Mouse (Mus musculus): ENCODE data around the gene Cenpt. TPM values are rescaled to one million over a fixed set of nuclear protein-coding genes. Genes with fewer than 3 reads are reported as not detected.

Cenpt gene
- total RNA-seq (2023) = 10 to 100 TPM; 15.2 to 21.5 TPM

GRCm38 (mm10) chr8:105853178-105853577 is at the start of gene Cenpt:
Cenpt (minus strand) TSS chr8:105853278.

GRCm38 (mm10) chr8:105900180-105900940 is 47.3 kb upstream of the Cenpt start, which contains the start of gene Pskh1:
Pskh1 (plus strand) TSS chr8:105900441.

GRCm38 (mm10) chr8:105893339-105893738 is 40.3 kb upstream of the Cenpt start, which contains the start of gene Nrn1l:
Nrn1l (plus strand) TSS chr8:105893567.

GRCm38 (mm10) chr8:105880754-105881520 is 27.9 kb upstream of the Cenpt start, which contains the start of gene Edc4:
Edc4 (plus strand) TSS chr8:105880881.

GRCm38 (mm10) chr8:105860143-105860981 is 7.3 kb upstream of the Cenpt start, which contains the start of gene Nutf2:
Nutf2 (plus strand) TSS chr8:105860580.

GRCm38 (mm10) chr8:105854715-105855216 is 1.7 kb upstream of the Cenpt start, which contains the start of gene Thap11:
Thap11 (plus strand) TSS chr8:105855132.

GRCm38 (mm10) chr8:105826861-105827848 is 25.9 kb downstream of the Cenpt start, which contains the start of the genes Ranbp10 and Tsnaxip1:
Ranbp10 (minus strand) TSS chr8:105827350.
Tsnaxip1 (plus strand) TSS chr8:105827731.

Other genes with a start within 250 kb of the Cenpt start
- gene Ripor1, start 248.0 kb downstream of the Cenpt start, total RNA-seq (2023) = 10 to 100 TPM; 16.3 to 18.2 TPM
- gene Ctcf, start 216.7 kb downstream of the Cenpt start, total RNA-seq (2023) = 100 to 1,000 TPM in 1 of 2 experiments, 10 to 100 TPM in 1; 89.8 to 102 TPM
- under 1 TPM in 1 of 2 experiments, not detected in 1; 0.66 TPM for gene Agrp, start 215.9 kb downstream of the Cenpt start, total RNA-seq (2023)
- 10 to 100 TPM in 1 of 2 experiments, 1 to 10 TPM in 1; 9.1 to 10.2 TPM for gene Carmil2, start 167.0 kb downstream of the Cenpt start, total RNA-seq (2023)
- 10 to 100 TPM; 28.2 to 31.5 TPM for gene Acd, start 152.2 kb downstream of the Cenpt start, total RNA-seq (2023)
- gene Pard6a, start 152.1 kb downstream of the Cenpt start, total RNA-seq (2023) = 1 to 10 TPM; 6.2 to 9.9 TPM
- not detected for gene 4933405L10Rik, start 145.6 kb downstream of the Cenpt start, total RNA-seq (2023)
- 10 to 100 TPM in 1 of 2 experiments, 1 to 10 TPM in 1; 8.0 to 10.5 TPM for gene Enkd1, start 145.1 kb downstream of the Cenpt start, total RNA-seq (2023)
- 1 to 10 TPM; 1.1 to 1.4 TPM for gene Gfod2, start 94.6 kb downstream of the Cenpt start, total RNA-seq (2023)
- gene Ranbp10, start 25.9 kb downstream of the Cenpt start, total RNA-seq (2023) = 10 to 100 TPM; 23.7 to 27.3 TPM
- not detected for gene Tsnaxip1, start 25.5 kb downstream of the Cenpt start, total RNA-seq (2023)
- 10 to 100 TPM; 35.7 to 39.1 TPM for gene Thap11, start 1.9 kb upstream of the Cenpt start, total RNA-seq (2023)
- gene Nutf2, start 7.3 kb upstream of the Cenpt start, total RNA-seq (2023) = 10 to 100 TPM; 15.1 to 22.8 TPM
- 10 to 100 TPM; 36.1 to 38.5 TPM for gene Edc4, start 27.6 kb upstream of the Cenpt start, total RNA-seq (2023)
- not detected for gene Nrn1l, start 40.3 kb upstream of the Cenpt start, total RNA-seq (2023)
- 10 to 100 TPM; 12.3 TPM for gene Pskh1, start 47.2 kb upstream of the Cenpt start, total RNA-seq (2023)
- under 1 TPM; 0.42 to 0.68 TPM for gene Ctrl, start 80.6 kb upstream of the Cenpt start, total RNA-seq (2023)
- gene Psmb10, start 85.2 kb upstream of the Cenpt start, total RNA-seq (2023) = 10 to 100 TPM; 62.2 to 79.9 TPM
- under 1 TPM; 0.51 to 0.59 TPM for gene Lcat, start 90.1 kb upstream of the Cenpt start, total RNA-seq (2023)
- 1 to 10 TPM; 9.6 to 9.8 TPM for gene Slc12a4, start 112.8 kb upstream of the Cenpt start, total RNA-seq (2023)
- gene Dpep3, start 126.2 kb upstream of the Cenpt start, total RNA-seq (2023) = not detected
- gene Dus2, start 138.1 kb upstream of the Cenpt start, total RNA-seq (2023) = 1 to 10 TPM; 7.5 to 9.8 TPM
- gene Dpep2nb, start 152.7 kb upstream of the Cenpt start, total RNA-seq (2023) = not detected
- gene Ddx28, start 158.6 kb upstream of the Cenpt start, total RNA-seq (2023) = 1 to 10 TPM; 5.3 to 7.1 TPM
- gene Nfatc3, start 205.6 kb upstream of the Cenpt start, total RNA-seq (2023) = 10 to 100 TPM; 46.6 to 49.5 TPM